8 mouse cellular contexts compared by ENCODE assay signal in genomic region chr13:20207950-20208642, GRCm38 (mm10).
DNase-seq lines count a peak whose midpoint lies in the region; ATAC-seq and TF ChIP-seq lines count a peak whose summit lies in the region.

No protein-coding gene starts in this region.

- ATAC-seq in lung, embryonic 14.5 days (ENCODE audit: insufficient read depth): peak; percentile 78
- ATAC-seq in intestine, embryonic 16.5 days: peak; percentile 78; the same call in 1 of the 2 replicates
- ATAC-seq in monocyte, adult 5-6 weeks (replicated peaks; ENCODE audit: insufficient number of reproducible peaks, low FRiP score, low TSS enrichment, poor library complexity, severe bottlenecking): peak; percentile 54

- no peaks in the 10 kb centered on the region for H3K27me3 ChIP-seq in lung, embryonic 14.5 days (ENCODE audit: insufficient read depth, low read length)
- no peaks in the 10 kb centered on the region for H3K27me3 ChIP-seq in intestine, embryonic 16.5 days (replicated peaks; ENCODE audit: control insufficient read depth, insufficient read depth, low read length)

- H3K4me3 ChIP-seq in lung, embryonic 14.5 days (ENCODE audit: low read depth, low read length): no peak overlapping the region
- H3K4me3 ChIP-seq in intestine, embryonic 16.5 days (ENCODE audit: low read length): no peak overlapping the region

- no peaks in the 10 kb centered on the region for H3K9me3 ChIP-seq in lung, embryonic 14.5 days (ENCODE audit: low read depth, low read length)
- no peaks in the 10 kb centered on the region for H3K9me3 ChIP-seq in intestine, embryonic 16.5 days (ENCODE audit: control insufficient read depth, low read length)

- DNase-seq in embryo, embryonic 10 days (ENCODE audit: low spot score): peak; percentile 20
- no peak for DNase-seq in embryo, embryonic 9.5 days (ENCODE audit: extremely low spot score)
- peak; percentile 77 for DNase-seq in lung, embryonic 14.5 days
- no peak for DNase-seq in lung, adult 18-20 months
- no peak for DNase-seq in adrenal gland, adult 2 months
- no peak for DNase-seq in spleen, adult 18-20 months

- peak overlapping the region; percentile 51; the same call in 1 of the 2 replicates for H3K27ac ChIP-seq in lung, embryonic 14.5 days (ENCODE audit: low read depth)
- peak overlapping the region; percentile 9; the same call in 1 of the 2 replicates for H3K27ac ChIP-seq in intestine, embryonic 16.5 days (ENCODE audit: low read length)

- H3K4me1 ChIP-seq in lung, embryonic 14.5 days (ENCODE audit: insufficient read depth): no peaks in the 10 kb centered on the region
- no peaks in the 10 kb centered on the region; the same call in 1 of the 2 replicates for H3K4me1 ChIP-seq in intestine, embryonic 16.5 days (ENCODE audit: control insufficient read depth, insufficient read depth, low read length)

- no peaks in the 10 kb centered on the region for H3K36me3 ChIP-seq in lung, embryonic 14.5 days (ENCODE audit: insufficient read depth)
- H3K36me3 ChIP-seq in intestine, embryonic 16.5 days (ENCODE audit: control insufficient read depth, insufficient read depth, low read length): no peaks in the 10 kb centered on the region

- peak; percentile 56 for TF ChIP-seq CTCF in lung, embryonic 14.5 days (IDR thresholded peaks at IDR 0.05; ENCODE audit: low read depth)

- WGBS in lung, embryonic 14.5 days: 32% methylated on average over 7 of the region's 7 CpGs
- WGBS in intestine, embryonic 16.5 days: 55% methylated on average over 7 of the region's 7 CpGs

- H3K4me2 ChIP-seq in lung, embryonic 14.5 days: no peak overlapping the region
- no peak overlapping the region for H3K4me2 ChIP-seq in intestine, embryonic 16.5 days (ENCODE audit: low read depth, low read length)

- H3K9ac ChIP-seq in lung, embryonic 14.5 days: no peak overlapping the region
- H3K9ac ChIP-seq in intestine, embryonic 16.5 days (ENCODE audit: low read depth, low read length): no peak overlapping the region

Comparison
In these comparisons a context has a peak if more than half of its experiments do, and no peak if none do; other contexts are left out.
1. DNase-seq: peak in embryo, embryonic 10 days (single experiment) and lung, embryonic 14.5 days (single experiment); none in embryo, embryonic 9.5 days (single experiment), lung, adult 18-20 months (0 of 2), adrenal gland, adult 2 months (single experiment) and spleen, adult 18-20 months (0 of 2).
2. Peak in every context shown above with its lines, with median percentiles within 50 percentile points of each other: ATAC-seq.